Mouse (Mus musculus) megakaryocyte, adult 5-6 weeks (primary cell): ENCODE measurements around the gene Prdm16. TPM values are rescaled to one million over a fixed set of nuclear protein-coding genes. Genes with fewer than 3 reads are reported as not detected.

Source experiments
- ATAC-seq: 2 replicates; pipeline ENCODE4 v1.8.0; 2016; ENCODE audit warnings: mild to moderate bottlenecking, inconsistent platforms; ENCODE audit not compliant: poor library complexity, severe bottlenecking
- total RNA-seq, 2 experiments: library from RNA; stranded (forward) in 1 of 2; stranded (reverse) in 1 of 2; fragments of 153-499, 151-499 nt in 1 of 2; fragments of 221-1000, 200-1000 nt in 1 of 2; gene quantifications; 2 replicates each; pipeline versions ENCODE4 v1.2.3 to v1.2.4; 2015 to 2017

Prdm16 gene
- total RNA-seq, 2 experiments from 2014 or later = 0.73 to 0.85 TPM

DNA sequence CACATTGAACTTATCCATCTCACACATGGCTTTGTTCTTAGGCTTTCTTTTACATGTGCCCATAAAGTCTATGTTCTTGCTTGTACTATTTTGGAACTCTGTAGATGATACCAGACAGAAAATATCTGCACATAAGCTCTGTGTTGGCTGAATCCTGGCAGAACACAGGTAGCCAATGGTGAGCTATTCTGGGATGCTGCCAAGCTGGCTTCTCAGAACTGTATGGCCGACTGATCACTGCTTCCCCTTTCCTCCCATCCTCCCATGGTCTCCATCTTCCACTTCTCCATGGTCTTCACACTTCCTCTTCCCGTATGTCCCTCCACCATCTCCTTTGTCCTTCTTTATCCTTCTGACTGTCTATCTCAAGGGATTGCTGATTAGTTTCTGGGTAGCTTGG is 327.5 kb downstream of the Prdm16 start:
- no peak for ATAC-seq

DNA sequence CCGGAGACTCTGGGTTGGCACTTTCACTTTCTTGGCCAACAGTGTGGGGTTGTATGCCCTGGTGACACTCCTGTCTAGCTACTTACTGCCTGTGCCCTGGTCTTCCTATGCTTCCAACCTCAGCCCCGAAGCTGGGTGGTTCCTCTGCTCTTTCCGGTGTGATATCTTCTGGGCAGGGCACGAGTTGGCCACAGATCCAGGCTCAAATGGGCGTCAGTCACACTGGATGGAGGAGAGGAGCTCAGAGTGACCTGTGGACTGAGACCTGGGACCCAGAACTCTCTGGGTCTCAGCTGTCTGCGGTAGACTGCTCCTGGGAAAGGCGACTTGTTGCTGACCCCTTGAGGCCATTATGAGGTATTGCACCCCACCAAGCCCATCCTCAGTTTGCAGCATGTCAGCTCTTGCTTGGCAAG is 335.2 kb downstream of the Prdm16 start, which contains the start of gene Arhgef16:
Arhgef16 (minus strand) TSS at position 211 of the 416 bp plus-strand sequence.
- ATAC-seq = peak; percentile 71

DNA sequence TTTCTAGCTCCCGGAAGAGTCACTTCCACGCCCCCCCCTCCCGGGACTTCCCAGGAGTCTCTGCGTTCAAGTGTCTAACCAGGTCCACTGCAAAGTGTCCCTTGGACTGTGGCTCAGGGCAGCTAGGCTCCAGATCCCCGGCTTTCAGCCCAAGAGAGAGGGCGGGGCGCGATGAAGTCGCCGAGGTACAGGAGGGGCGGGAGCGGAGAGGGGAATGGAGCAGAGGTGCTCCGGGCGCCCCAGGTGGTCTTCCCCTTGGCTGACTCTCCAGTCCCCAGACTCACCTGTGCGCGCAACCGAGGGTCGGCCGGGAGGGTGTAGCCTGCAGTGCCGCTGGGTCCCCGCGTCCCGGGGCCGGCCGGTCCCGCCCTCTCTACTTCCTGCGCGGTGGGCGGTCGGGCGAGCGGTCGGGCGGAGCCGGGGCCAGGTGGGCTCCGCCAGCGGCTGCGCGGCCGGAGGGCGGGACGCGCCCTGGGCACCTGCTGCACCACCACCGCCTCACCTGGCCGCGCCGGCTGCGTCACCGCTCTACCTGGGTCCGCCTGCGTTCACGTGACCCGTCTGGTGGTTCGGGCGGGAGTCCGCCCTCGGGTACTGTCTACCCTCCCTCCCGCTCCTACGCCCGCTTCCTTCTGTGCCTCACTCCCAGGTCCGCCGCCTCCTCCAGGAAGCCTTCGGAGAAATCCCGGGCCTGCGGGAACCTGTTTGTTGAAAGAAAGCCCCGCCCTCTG is 337.0 kb downstream of the Prdm16 start:
- ATAC-seq = no peak

DNA sequence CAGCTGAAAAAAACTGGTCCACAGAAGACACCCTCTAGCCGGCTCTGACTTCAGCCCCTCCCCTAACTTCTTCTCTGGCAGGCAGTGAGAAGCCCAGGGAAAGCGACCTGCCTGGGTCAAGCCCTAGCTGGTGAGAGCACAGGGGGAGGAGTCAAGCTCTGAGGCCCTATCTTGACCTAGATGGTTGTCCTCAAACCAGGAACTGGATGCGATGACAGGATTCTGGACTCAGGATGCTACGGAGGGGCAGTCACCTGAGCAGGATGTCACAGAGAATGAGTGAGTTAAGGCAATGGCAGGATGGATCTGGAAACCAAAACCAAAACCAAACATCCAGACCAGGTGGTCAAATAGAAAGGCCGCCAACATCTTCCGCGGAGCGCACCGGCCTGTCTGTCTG is 338.9 kb downstream of the Prdm16 start:
- ATAC-seq = no peak

DNA sequence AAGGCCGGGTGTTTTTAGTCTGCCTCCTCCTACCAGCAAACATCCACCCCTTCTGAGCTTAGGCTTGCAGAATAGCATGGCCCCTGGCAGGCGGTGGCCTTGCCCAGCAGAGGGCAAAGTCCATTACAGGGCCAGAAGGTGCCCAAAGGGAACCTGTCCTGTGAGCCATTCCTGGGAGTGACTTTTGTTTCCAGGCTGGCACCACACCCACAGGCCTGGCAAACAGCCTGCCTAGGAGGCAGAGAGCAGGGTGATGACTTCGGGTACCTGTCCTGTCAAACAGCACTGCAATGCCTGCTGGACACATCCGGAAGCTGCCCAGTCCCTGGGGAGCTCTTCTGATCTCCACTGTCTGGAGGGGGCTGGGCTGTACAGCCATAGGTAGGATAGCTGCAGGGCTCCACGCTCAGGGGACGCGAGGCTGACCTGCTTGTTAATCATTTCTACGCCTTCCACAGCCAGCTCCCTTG is 342.4 kb downstream of the Prdm16 start:
- no peak for ATAC-seq

DNA sequence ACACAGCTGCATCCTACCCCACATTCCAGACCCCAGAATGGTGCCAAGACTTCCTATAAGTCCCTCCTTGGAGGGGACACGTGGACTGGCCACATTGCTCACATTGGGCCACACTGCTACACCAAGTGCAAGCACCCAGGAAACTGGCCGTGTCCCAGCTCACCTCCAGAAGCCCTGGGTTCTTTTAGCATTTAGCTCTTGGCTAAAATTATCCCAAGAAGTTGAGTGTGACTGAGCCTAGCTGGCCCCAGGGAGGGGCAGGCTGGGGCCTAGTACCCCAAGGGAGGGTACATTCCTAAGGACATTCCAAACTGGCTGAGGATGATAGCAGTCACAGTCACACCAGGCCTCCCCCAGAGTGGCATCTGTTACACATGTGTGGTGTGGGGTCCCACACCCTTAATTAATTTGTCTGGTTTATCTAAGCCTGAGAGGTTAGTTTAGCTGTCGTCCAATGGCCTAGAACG is 342.9 kb downstream of the Prdm16 start:
- no peak for ATAC-seq

DNA sequence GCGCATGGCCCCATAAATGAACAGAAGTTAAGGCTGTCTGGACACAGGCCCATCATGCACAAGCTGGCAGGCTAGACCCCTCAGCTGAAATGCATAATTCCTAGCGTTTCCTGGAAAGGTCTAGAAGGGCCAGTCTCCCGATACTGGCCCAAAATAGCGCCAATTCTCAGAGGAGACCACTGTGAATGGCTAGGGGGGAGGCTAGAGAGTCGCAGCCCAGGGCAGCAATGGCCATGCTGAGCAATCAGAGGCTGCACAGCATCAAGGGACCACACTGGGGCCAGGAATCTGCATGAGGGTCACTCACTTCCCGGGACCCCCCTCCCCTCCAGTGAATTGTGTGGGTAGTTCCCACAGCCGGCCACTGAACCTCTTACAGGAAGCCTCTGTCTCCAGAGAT is 353.0 kb downstream of the Prdm16 start:
- ATAC-seq = no peak

DNA sequence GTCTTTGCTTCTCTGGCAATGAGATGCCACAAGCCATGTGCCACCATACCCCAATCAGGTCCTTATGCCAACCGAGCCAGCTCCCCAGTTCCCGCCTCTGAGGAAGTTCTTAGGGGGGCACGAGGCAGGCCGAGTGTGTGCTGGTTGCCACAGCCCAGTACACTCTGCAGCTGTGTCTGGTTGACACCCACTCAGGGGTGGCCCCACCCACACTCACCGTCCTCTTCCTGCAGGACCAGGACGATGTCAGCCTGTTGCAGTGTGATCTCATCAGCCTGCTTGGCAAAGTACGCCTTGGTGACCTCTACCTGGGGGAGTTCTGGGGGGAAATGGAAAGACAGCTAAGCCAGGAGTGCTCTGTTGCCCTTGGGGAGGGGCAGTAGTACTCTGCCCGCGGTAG is 357.2 kb downstream of the Prdm16 start:
- no peak for ATAC-seq

DNA sequence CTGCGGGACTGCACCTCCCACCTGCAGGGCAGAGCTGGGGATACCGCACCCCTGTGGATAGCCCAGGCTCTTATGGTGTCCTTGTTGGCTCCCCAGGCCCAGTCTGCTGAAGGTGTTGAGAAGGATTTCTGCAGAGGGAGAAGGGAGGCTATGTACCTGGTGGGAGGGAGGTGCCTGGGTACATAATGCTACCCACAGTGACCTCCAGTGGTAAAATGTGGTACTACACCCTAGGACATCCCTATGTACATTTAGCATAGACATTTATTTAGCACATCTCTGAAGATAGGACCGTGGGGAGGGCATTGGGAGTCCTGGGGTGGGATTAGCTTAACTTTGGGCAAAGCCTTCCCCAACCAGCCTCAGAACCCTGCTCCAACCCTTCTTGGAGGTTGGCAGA is 363.7 kb downstream of the Prdm16 start:
- 0 out of 2 replicates have a peak, but pooled peaks have one; percentile 24 for ATAC-seq

DNA sequence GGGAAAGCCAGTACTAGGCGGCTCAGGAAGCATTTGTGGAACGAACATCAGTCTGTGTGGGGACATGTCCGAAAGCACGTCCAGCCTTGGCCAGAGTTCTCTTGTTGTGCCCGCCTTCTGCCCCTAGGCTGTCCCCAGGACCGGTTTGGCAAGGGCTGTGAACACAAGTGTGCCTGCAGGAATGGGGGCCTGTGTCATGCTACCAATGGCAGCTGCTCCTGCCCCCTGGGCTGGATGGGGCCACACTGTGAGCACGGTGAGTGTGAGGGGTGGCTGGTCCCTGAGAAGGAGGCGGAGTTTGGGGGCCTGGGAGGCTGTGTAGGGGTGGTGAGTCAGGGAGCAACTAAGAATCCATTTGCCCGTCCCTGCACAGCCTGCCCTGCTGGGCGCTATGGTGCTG is 367.2 kb downstream of the Prdm16 start:
- ATAC-seq = no peak

DNA sequence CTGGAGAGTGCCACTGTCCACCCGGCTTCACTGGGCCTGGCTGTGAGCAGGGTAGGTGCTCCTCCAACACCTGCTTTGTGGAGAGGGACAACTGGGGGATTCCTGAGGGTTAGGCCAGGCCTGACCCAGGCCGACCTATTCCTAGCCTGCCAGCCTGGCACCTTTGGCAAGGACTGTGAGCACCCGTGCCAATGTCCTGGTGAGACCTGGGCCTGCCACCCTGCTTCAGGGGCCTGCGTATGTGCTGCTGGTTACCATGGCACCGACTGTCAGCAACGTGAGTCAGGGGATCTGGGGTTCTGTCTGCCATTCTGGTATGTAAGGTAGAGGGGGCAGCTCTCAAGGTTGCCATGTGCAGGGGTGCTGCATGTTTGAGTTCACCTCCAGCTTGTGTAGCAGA is 369.2 kb downstream of the Prdm16 start:
- no peak for ATAC-seq

Other genes starting within 250 kb of the Prdm16 start
- gene Actrt2, start 31.0 kb upstream of the Prdm16 start, total RNA-seq (2015) = not detected in 2 replicates
- not detected in 2 replicates for gene Actrt2, start 31.0 kb upstream of the Prdm16 start, total RNA-seq (2017)
- not detected in 2 replicates for gene Ttc34, start 200.6 kb upstream of the Prdm16 start, total RNA-seq (2015)
- gene Ttc34, start 200.6 kb upstream of the Prdm16 start, total RNA-seq (2017) = 0.07 TPM in 1 of 2 replicates, not detected in the other
- gene Mmel1, start 232.7 kb upstream of the Prdm16 start, total RNA-seq (2015) = 0.25 TPM in 1 of 2 replicates, not detected in the other
- gene Mmel1, start 232.7 kb upstream of the Prdm16 start, total RNA-seq (2017) = not detected in 2 replicates